Mouse (Mus musculus): ENCODE results near the gene Timm8b. TPM values are rescaled to one million over a fixed set of nuclear protein-coding genes. Genes with fewer than 3 reads are reported as not detected.
A peak's percentile ranks its signal among the peaks of the same experiment; 100 is the strongest.

Gene Timm8b
- total and polyA plus RNA-seq, 2 experiments from 2014 or later, result 115 to 445 TPM

GRCm38 (mm10) chr9:50593544-50593943, 10.2 kb upstream of the Timm8b start:
- no peaks in the 10 kb centered on the region for H3K9me3 ChIP-seq (replicated peaks; ENCODE audit: control insufficient read depth, low read length)
- TF ChIP-seq CTCF (IDR thresholded peaks at IDR 0.05; ENCODE audit: low read depth) (peak; percentile 54), EP300 (IDR thresholded peaks at IDR 0.05; ENCODE audit: low read depth) (no peak)
- DNase-seq (ENCODE audit: low spot score), result no peak
- WGBS, result 91% methylated on average over 3 of the region's 3 CpGs
- no peaks in the 10 kb centered on the region for H3K27me3 ChIP-seq (ENCODE audit: control insufficient read depth, insufficient read depth, low read length)
- H3K9ac ChIP-seq (replicated peaks; ENCODE audit: low read depth, low read length), result no peak overlapping the region
- H3K36me3 ChIP-seq (replicated peaks; ENCODE audit: control insufficient read depth, insufficient read depth, low read length), result peaks cover 36% of the 10 kb centered on the region
- H3K4me1 ChIP-seq (ENCODE audit: control insufficient read depth, insufficient read depth), result no peaks in the 10 kb centered on the region
- H3K4me3 ChIP-seq (ENCODE audit: low read depth, low read length), result no peak overlapping the region
- no peak overlapping the region for H3K27ac ChIP-seq (ENCODE audit: low read depth)
- H3K4me2 ChIP-seq (ENCODE audit: low read depth, low read length), result no peak overlapping the region
- ATAC-seq (ENCODE audit: insufficient read depth, low read depth), result no peak

- H3K9me3 ChIP-seq (replicated peaks; ENCODE audit: control insufficient read depth, low read length), result no peaks in the 10 kb centered on the region
- no peak overlapping the region for H3K27ac ChIP-seq (ENCODE audit: low read depth)
- no peak overlapping the region for H3K4me2 ChIP-seq (ENCODE audit: low read depth, low read length)
- ATAC-seq (ENCODE audit: insufficient read depth, low read depth) (no peak), DNase-seq (ENCODE audit: low spot score) (no peak)
- no peak for TF ChIP-seq EP300 (IDR thresholded peaks at IDR 0.05; ENCODE audit: low read depth)
- no peak for TF ChIP-seq CTCF (IDR thresholded peaks at IDR 0.05; ENCODE audit: low read depth)
- no peak overlapping the region for H3K4me3 ChIP-seq (ENCODE audit: low read depth, low read length)
- WGBS, result 66% methylated on average over 12 of the region's 12 CpGs
- peaks cover 50% of the 10 kb centered on the region for H3K36me3 ChIP-seq (replicated peaks; ENCODE audit: control insufficient read depth, insufficient read depth, low read length)
- H3K27me3 ChIP-seq (ENCODE audit: control insufficient read depth, insufficient read depth, low read length), result no peaks in the 10 kb centered on the region
- H3K9ac ChIP-seq (replicated peaks; ENCODE audit: low read depth, low read length), result no peak overlapping the region
- H3K4me1 ChIP-seq (ENCODE audit: control insufficient read depth, insufficient read depth), result no peaks in the 10 kb centered on the region
Observed at GRCm38 (mm10) chr9:50594794-50595417, 8.8 kb upstream of the Timm8b start.

GRCm38 (mm10) chr9:50596973-50597372, 6.7 kb upstream of the Timm8b start:
- H3K4me1 ChIP-seq (ENCODE audit: control insufficient read depth, insufficient read depth), result peaks cover 5% of the 10 kb centered on the region
- TF ChIP-seq EP300 (IDR thresholded peaks at IDR 0.05; ENCODE audit: low read depth), result no peak
- no peak for TF ChIP-seq CTCF (IDR thresholded peaks at IDR 0.05; ENCODE audit: low read depth)
- peaks cover 56% of the 10 kb centered on the region for H3K36me3 ChIP-seq (replicated peaks; ENCODE audit: control insufficient read depth, insufficient read depth, low read length)
- no peak overlapping the region for H3K27ac ChIP-seq (ENCODE audit: low read depth)
- no peaks in the 10 kb centered on the region for H3K9me3 ChIP-seq (replicated peaks; ENCODE audit: control insufficient read depth, low read length)
- no peak for ATAC-seq (ENCODE audit: insufficient read depth, low read depth)
- no peaks in the 10 kb centered on the region for H3K27me3 ChIP-seq (ENCODE audit: control insufficient read depth, insufficient read depth, low read length)
- 89% methylated on average over 8 of the region's 8 CpGs for WGBS
- H3K9ac ChIP-seq (replicated peaks; ENCODE audit: low read depth, low read length), result no peak overlapping the region
- H3K4me2 ChIP-seq (ENCODE audit: low read depth, low read length), result no peak overlapping the region
- DNase-seq (ENCODE audit: low spot score), result no peak
- no peak overlapping the region for H3K4me3 ChIP-seq (ENCODE audit: low read depth, low read length)

- Histone ChIP-seq H3K9ac (replicated peaks; ENCODE audit: low read depth, low read length) (peak overlapping the region; percentile 76), H3K27ac (ENCODE audit: low read depth) (peak overlapping the region; percentile 86), H3K4me3 (ENCODE audit: low read depth, low read length) (peak overlapping the region; percentile 73), H3K4me2 (ENCODE audit: low read depth, low read length) (peak overlapping the region; percentile 96), H3K36me3 (replicated peaks; ENCODE audit: control insufficient read depth, insufficient read depth, low read length) (peaks cover 49% of the 10 kb centered on the region), H3K4me1 (ENCODE audit: control insufficient read depth, insufficient read depth) (peaks cover 15% of the 10 kb centered on the region), H3K9me3 (replicated peaks; ENCODE audit: control insufficient read depth, low read length) (no peaks in the 10 kb centered on the region), H3K27me3 (ENCODE audit: control insufficient read depth, insufficient read depth, low read length) (no peaks in the 10 kb centered on the region)
- TF ChIP-seq CTCF (IDR thresholded peaks at IDR 0.05; ENCODE audit: low read depth) (no peak), EP300 (IDR thresholded peaks at IDR 0.05; ENCODE audit: low read depth) (no peak)
- DNase-seq (ENCODE audit: low spot score) (peak; percentile 27), ATAC-seq (ENCODE audit: insufficient read depth, low read depth) (no peak)
- 39% methylated on average over 6 of the region's 6 CpGs for WGBS
Observed at GRCm38 (mm10) chr9:50601536-50601935, 2.2 kb upstream of the Timm8b start.

- DNase-seq (ENCODE audit: low spot score) (no peak), ATAC-seq (ENCODE audit: insufficient read depth, low read depth) (no peak)
- Histone ChIP-seq H3K9ac (replicated peaks; ENCODE audit: low read depth, low read length) (peak overlapping the region; percentile 76), H3K4me3 (ENCODE audit: low read depth, low read length) (peak overlapping the region; percentile 73), H3K27me3 (ENCODE audit: control insufficient read depth, insufficient read depth, low read length) (no peaks in the 10 kb centered on the region), H3K4me2 (ENCODE audit: low read depth, low read length) (peak overlapping the region; percentile 96), H3K9me3 (replicated peaks; ENCODE audit: control insufficient read depth, low read length) (no peaks in the 10 kb centered on the region), H3K4me1 (ENCODE audit: control insufficient read depth, insufficient read depth) (peaks cover 15% of the 10 kb centered on the region), H3K27ac (ENCODE audit: low read depth) (peak overlapping the region; percentile 86), H3K36me3 (replicated peaks; ENCODE audit: control insufficient read depth, insufficient read depth, low read length) (peaks cover 45% of the 10 kb centered on the region)
- 46% methylated on average over 7 of the region's 7 CpGs for WGBS
- no peak for TF ChIP-seq EP300 (IDR thresholded peaks at IDR 0.05; ENCODE audit: low read depth)
- no peak for TF ChIP-seq CTCF (IDR thresholded peaks at IDR 0.05; ENCODE audit: low read depth)
Observed at GRCm38 (mm10) chr9:50602055-50602845, 1.5 kb upstream of the Timm8b start.
